Mouse (Mus musculus) mature B cell (primary cell): ENCODE measurements around the gene Agtr1a.

Source experiments
- in situ Hi-C: fragments of 300-500 bp; cut with MboI; formaldehyde crosslinking; loops from 2 replicates; pipeline ENCODE4 v1.14.3; 2019

The Agtr1a gene

GRCm38 (mm10) chr13:30336148-30336801 lies at the start of gene Agtr1a:
Gene Agtr1a (plus strand): TSS chr13:30336441.
- in situ Hi-C loops = no loop called here

- in situ Hi-C loops = no loop called here
These were observed 26.0 kb upstream of the Agtr1a start for GRCm38 (mm10) chr13:30310221-30310620.

DNA sequence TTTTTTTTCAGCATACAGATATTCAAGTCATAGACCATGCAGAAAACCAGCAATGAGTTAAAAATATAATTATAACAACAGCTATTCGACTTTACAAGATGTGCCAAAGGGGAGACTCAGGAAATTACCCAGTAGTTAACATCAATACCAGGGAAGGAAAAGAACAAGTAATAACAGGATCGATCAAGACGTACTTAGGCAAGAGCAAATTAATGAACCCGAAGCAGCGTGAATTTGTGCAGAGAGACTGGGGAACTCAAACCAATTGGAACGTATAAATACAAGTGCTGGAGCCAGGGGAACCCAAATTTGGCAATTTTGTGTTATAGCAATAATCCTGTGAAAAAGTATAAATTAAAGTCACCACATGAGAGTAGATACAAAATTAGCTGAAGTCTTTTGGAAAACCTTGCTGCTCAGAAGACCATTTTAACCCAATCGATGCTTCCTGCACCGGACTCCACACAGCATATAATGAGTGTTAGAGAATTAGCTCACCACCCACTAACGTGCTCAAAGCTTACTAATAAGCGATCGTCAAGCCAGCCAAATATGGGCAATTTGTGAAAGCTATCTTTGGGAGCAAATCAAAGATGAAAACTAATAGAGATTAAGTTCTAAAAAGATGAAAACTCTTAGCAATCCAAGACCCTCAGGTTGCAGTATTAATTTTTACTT lies 11.4 kb upstream of the Agtr1a start:
- in situ Hi-C loops = no loop called here

- in situ Hi-C loops = no loop called here
These were observed 5.2 kb upstream of the Agtr1a start for GRCm38 (mm10) chr13:30331061-30331460.

GRCm38 (mm10) chr13:30331851-30332250 lies 4.4 kb upstream of the Agtr1a start:
- in situ Hi-C loops = no loop called here

- in situ Hi-C loops = no loop called here
These were observed 3.7 kb upstream of the Agtr1a start for GRCm38 (mm10) chr13:30332581-30332980.

GRCm38 (mm10) chr13:30334667-30335066 lies 1.6 kb upstream of the Agtr1a start:
- in situ Hi-C loops = no loop called here

- in situ Hi-C loops = no loop called here
These were observed 672 bp downstream of the Agtr1a start for GRCm38 (mm10) chr13:30336913-30337312.

DNA sequence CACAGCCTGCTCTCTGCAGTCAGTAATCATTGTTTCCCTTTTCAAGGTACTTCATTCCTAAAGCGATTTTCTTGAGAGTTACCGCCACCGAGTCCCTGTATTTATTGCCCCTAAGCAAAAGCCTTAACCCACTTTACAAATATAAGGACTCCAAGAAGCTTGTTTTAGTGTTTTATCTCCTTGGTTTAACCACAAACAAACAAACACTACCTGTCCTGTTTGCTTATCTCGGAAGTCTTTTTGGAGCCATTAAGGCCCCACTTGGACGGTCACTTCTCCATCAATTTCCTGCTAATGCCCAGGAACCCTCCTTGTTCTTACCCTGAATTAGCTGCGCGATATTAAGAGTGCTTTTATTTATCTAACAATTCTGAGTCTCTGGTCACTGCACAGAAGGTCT lies 1.4 kb downstream of the Agtr1a start:
- in situ Hi-C loops = no loop called here

GRCm38 (mm10) chr13:30338576-30338975 lies 2.3 kb downstream of the Agtr1a start:
- in situ Hi-C loops = no loop called here

DNA sequence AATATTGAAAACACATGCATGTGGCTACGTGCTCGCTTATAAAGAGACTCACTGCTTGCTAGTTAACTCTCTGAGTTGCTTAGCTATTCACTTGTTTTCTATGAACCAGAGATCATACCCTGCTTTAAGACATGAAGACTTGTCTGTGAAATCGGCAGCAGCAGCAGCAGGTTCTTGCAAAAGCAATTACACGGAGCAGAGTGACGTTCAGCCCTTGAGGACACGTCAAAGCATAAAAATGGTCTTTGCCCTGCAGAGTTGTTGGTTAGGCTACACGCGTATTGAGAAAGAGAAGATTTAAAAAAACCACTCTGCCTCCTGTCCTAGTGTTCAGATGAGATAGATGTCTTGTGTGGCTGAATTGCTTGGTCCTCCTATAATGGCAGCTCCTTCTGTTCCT lies 3.7 kb downstream of the Agtr1a start:
- in situ Hi-C loops = no loop called here

GRCm38 (mm10) chr13:30341987-30342898 lies 6.0 kb downstream of the Agtr1a start:
- in situ Hi-C loops = no loop called here

GRCm38 (mm10) chr13:30345427-30345913 lies 9.2 kb downstream of the Agtr1a start:
- in situ Hi-C loops = no loop called here

GRCm38 (mm10) chr13:30346881-30347280 lies 10.6 kb downstream of the Agtr1a start:
- in situ Hi-C loops = no loop called here

GRCm38 (mm10) chr13:30348306-30348705 lies 12.1 kb downstream of the Agtr1a start:
- in situ Hi-C loops = no loop called here

- in situ Hi-C loops = no loop called here
These were observed 15.7 kb downstream of the Agtr1a start for GRCm38 (mm10) chr13:30351966-30352365.

- in situ Hi-C loops = no loop called here
These were observed 18.8 kb downstream of the Agtr1a start for GRCm38 (mm10) chr13:30354991-30355580.

GRCm38 (mm10) chr13:30355979-30356378 lies 19.7 kb downstream of the Agtr1a start:
- in situ Hi-C loops = no loop called here

GRCm38 (mm10) chr13:30358456-30359168 lies 22.4 kb downstream of the Agtr1a start:
- in situ Hi-C loops = no loop called here

DNA sequence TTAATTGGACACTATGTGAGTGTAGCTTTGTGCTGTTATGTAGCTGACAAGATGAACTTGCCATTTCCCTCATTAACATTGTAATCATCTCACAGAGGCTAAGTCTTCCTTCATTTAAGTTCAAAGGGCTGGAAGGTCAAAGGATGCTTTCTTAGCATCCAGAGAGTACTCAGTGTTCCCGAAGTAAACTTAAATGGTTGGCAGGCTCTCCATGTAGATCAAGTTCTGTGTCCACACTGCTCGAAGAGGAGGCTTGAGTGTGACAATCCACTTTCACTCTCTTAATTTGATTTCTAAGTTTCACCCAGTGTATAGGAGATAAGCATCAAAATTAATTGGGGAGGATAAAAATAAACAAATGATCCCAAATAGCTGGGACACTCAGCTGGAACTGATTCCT lies 23.6 kb downstream of the Agtr1a start:
- in situ Hi-C loops = no loop called here

- in situ Hi-C loops = no loop called here
These were observed 24.8 kb downstream of the Agtr1a start for GRCm38 (mm10) chr13:30361002-30361401.
